Mouse (Mus musculus) intestine, embryonic 15.5 days (tissue): Measurements from ENCODE around the gene Osbpl6. TPM values are rescaled to one million over a fixed set of nuclear protein-coding genes. Genes with fewer than 3 reads are reported as not detected.

Source experiments
- ATAC-seq: fragments of 200-750 bp; cut with Nextera tagmentation; 2 replicates; pipeline ENCODE4 v1.8.0; 2017; ENCODE audit warnings: moderate TSS enrichment, moderate library complexity
- H3K27ac ChIP-seq: fragments of 300-500 bp; sonication (generic); 2 replicates; pipeline ENCODE4 v1.5.1; 2015; ENCODE audit warnings: mild to moderate bottlenecking, inconsistent platforms
- H3K27me3 ChIP-seq: fragments of 300-500 bp; sonication (generic); replicated peaks from 2 replicates; pipeline ENCODE4 v1.6.1; 2015; ENCODE audit warnings: inconsistent platforms
- H3K36me3 ChIP-seq: fragments of 300-500 bp; sonication (generic); 2 replicates; pipeline ENCODE4 v1.6.1; 2015; ENCODE audit warnings: inconsistent platforms
- H3K4me1 ChIP-seq: fragments of 300-500 bp; sonication (generic); replicated peaks from 2 replicates; pipeline ENCODE4 v1.6.1; 2015; ENCODE audit warnings: inconsistent platforms
- H3K4me2 ChIP-seq: fragments of 300-500 bp; sonication (generic); replicated peaks from 2 replicates; pipeline ENCODE4 v1.6.1; 2015; ENCODE audit warnings: mild to moderate bottlenecking, inconsistent platforms
- H3K4me3 ChIP-seq: fragments of 300-500 bp; sonication (generic); replicated peaks from 2 replicates; pipeline ENCODE4 v1.5.1; 2015; ENCODE audit warnings: inconsistent platforms
- H3K9ac ChIP-seq: fragments of 300-500 bp; sonication (generic); 2 replicates; pipeline ENCODE4 v1.6.1; 2015; ENCODE audit warnings: inconsistent platforms
- H3K9me3 ChIP-seq: fragments of 300-500 bp; sonication (generic); 2 replicates; pipeline ENCODE4 v1.6.1; 2016; ENCODE audit warnings: inconsistent platforms
- WGBS: fragments of 180-500 bp; shearing (Covaris S2); methylation state at CpG from one replicate; pipeline ENCODE4 v1.1.7; 2015; 5-methylcytosine and 5-hydroxymethylcytosine counted together
- polyA plus RNA-seq: library from polyadenylated mRNA; unstranded; fragments of >200 nt; fragmentation: Nextera tagmentation; extraction: Ambion mirVana; gene quantifications from 2 replicates; pipeline ENCODE4 v1.2.1, GENCODE M21; 2015

Osbpl6 gene
- polyA plus RNA-seq, 1 experiment from 2014 or later, result 11.2 TPM

DNA sequence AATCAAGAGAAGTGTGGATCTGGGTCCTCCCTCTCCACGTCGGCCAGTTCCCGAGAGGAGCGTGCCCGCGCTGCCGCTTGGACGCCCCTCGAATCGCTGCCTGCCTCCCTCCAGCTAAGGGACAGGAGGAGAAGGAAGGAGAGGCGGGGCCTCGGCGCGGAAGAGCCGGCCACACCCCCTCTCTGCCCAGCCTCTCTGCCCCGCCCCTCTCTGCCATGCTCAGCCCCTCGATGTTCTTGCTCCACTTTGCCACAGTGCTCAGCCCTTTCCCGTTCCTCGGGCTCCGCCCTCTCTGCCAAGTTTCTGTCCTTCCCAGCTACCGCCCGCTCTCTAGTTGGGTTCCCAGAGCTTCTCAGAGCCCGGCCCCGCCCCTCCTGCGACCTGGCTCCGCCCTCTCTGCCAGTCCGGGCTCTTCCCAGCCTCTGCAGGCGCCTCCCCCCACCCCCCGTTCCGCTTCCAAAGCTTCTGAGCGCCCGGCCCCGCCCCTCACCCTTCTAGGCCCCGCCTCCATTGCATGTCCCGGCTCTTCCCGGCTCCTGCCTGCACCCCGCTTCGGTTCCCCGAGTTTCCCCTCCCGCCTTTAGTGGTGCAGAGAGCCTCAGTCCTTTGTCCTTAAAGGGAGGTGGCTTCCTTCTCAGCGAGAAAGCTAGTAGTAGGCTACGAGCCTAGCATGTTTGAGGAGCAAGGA, 241.7 kb downstream of the Osbpl6 start, which contains the start of the genes Prkra and Pjvk:
TSS of gene Prkra (minus strand) at position 133 of the 688 bp plus-strand sequence.
TSS of gene Pjvk (plus strand) at position 594 of the 688 bp plus-strand sequence.
- Histone ChIP-seq H3K4me3 (peak within 1 kb of the TSS; percentile 65), H3K27ac (peak within 1 kb of the TSS; percentile 87), H3K4me1 (0 out of 2 replicates have a peak, but pooled peaks cover 11% of the 10 kb centered on the region), H3K9me3 (no peaks in the 10 kb centered on the region), H3K9ac (peak within 1 kb of the TSS; percentile 83), H3K36me3 (no peaks in the 10 kb centered on the region), H3K27me3 (no peaks in the 10 kb centered on the region), H3K4me2 (peak within 1 kb of the TSS; percentile 87)
- ATAC-seq, result peak; percentile 98
- under 1% methylated on average over 42 of the region's 42 CpGs for WGBS

DNA sequence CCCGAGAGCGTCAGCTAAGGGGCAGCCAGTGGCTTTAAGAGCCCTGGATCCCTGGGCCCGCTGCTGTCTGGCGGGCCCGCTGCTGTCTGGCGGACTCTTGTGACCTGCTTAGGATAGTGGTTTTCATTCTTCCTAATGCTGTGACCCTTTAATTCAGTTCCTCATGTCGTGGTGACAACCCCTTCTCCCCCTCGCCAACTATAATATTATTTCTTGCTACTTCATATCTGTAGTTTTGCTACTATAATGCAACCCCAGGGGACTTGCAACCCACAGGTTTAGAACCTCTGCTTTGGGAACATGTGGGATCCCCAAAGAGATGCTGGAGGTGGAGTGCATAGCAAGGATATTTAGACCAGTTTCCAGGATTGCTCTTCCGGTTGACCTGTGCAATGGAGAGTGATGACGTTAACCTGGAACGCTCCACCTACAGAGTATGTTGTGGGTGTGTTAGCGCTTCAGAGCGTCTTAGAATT, 242.4 kb downstream of the Osbpl6 start:
- Histone ChIP-seq H3K9ac (peak overlapping the region; percentile 44), H3K4me1 (0 out of 2 replicates have a peak, but pooled peaks cover 11% of the 10 kb centered on the region), H3K9me3 (no peaks in the 10 kb centered on the region), H3K27ac (peak overlapping the region; percentile 87), H3K4me2 (peak overlapping the region; percentile 87), H3K4me3 (peak overlapping the region; percentile 65), H3K36me3 (no peaks in the 10 kb centered on the region), H3K27me3 (no peaks in the 10 kb centered on the region)
- 25% methylated on average over 13 of the region's 13 CpGs for WGBS
- ATAC-seq, result peak; percentile 57

Other genes starting within 250 kb of the Osbpl6 start
- gene Pde11a, start 67.7 kb upstream of the Osbpl6 start, polyA plus RNA-seq, result 0.39 and 0.57 TPM in 2 replicates
- not detected in 2 replicates for gene Cyct, start 46.1 kb upstream of the Osbpl6 start, polyA plus RNA-seq
- 15.3 and 18.8 TPM in 2 replicates for gene Rbm45, start 36.5 kb upstream of the Osbpl6 start, polyA plus RNA-seq
- 42.3 and 45.6 TPM in 2 replicates for gene Prkra, start 241.5 kb downstream of the Osbpl6 start, polyA plus RNA-seq
- gene Pjvk, start 242.0 kb downstream of the Osbpl6 start, polyA plus RNA-seq, result 0.35 and 0.39 TPM in 2 replicates